Mouse (Mus musculus) thymus, postnatal 0 days (tissue): ENCODE measurements around the gene Rab6a. TPM values are rescaled to one million over a fixed set of nuclear protein-coding genes. Genes with fewer than 3 reads are reported as not detected.
A peak's percentile ranks its signal among the peaks of the same experiment; 100 is the strongest.

Experiments used
- DNase-seq: peaks from one replicate; pipeline ENCODE4 v3.0.0-alpha.2; 2015; ENCODE audit warnings: low spot score
- polyA plus RNA-seq: library from polyadenylated mRNA; unstranded; fragments of >200 nt; fragmentation: Nextera tagmentation; extraction: Ambion mirVana; gene quantifications from 2 replicates; pipeline ENCODE4 v1.2.1, GENCODE M21; 2015

Rab6a gene
- polyA plus RNA-seq, 1 experiment from 2014 or later = 47.4 TPM

GRCm38 (mm10) chr7:100622277-100622676, 15.1 kb downstream of the Rab6a start:
- peak; percentile 22 for DNase-seq

DNA sequence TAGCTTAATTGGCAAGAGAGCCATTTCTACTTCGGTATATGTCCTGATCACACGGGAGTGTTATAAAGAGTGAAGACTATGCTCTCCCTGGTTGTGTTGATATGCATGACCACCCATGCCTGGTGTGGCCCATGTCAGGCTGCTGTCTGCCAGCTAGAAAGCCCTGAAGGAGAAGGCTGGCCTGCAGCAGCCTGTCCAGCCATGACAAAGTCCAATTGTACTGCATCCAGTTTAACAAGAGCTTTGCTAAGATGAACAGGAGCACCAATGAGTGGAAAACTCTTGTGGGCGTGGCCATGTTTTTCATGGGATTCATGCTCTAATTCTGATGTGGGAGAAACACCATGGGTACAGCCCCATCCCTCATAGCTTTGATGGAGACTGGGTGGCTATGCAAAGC, 17.3 kb downstream of the Rab6a start:
- DNase-seq = no peak

GRCm38 (mm10) chr7:100637657-100638056, 30.4 kb downstream of the Rab6a start:
- peak; percentile 48 for DNase-seq

DNA sequence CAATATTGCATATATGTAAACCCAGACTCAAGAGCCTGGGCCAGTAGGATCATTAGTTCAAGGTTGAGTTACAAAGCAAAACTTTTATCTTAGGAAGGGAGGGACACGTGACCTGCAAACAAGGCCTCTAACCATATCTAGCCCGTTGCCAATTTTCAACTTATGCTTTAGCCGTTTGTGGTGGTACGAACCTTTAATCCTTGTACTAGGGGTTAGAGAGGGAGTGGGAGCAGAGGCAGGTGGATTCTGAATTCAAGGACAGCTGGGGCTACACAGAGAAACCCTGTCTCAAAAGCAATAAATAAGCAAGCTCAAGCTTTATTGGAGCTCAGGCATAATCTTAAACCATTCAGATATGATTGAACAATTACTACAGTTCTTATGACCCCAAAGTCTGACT, 35.2 kb downstream of the Rab6a start:
- DNase-seq = no peak

DNA sequence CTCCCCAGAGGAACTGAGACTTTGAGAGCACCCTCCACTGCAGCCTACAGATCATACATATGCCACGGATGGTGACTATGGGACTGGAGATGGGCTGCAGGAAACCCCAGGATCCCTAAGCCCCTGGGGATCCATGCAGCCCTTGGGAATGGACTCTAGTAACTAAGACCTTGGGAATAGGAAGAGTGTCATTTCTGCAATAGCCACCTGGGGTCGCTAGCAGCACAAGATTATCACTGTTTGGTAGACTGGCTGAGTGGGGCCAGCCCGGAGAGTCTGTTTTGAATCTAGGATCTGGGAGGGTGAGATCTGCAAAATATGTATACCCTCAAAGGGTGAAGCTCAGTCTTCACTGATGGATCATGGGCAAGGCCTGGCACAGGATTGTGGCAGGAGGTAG, 37.9 kb downstream of the Rab6a start:
- DNase-seq = peak; percentile 48

DNA sequence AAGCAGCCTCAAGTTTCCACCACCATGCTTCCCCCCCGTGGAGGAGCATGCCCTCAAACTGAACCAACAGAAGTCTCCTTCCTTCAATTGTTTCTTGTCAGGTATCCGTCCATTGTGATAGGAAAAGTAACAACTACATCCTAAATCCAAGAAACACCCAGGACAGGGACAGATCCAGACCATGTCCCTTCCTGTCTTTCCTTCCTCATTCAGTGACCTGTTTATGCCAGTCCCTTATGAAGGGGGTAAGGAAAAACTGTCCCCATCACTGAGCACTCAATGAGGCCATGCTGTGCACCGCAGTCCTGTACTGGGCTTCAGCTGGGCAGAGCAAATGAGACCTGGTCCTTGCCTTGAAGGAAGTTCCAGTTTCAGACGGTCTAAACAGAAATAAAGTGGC, 41.9 kb downstream of the Rab6a start:
- DNase-seq = no peak

- DNase-seq = no peak
These were observed 42.6 kb downstream of the Rab6a start for GRCm38 (mm10) chr7:100649826-100650225.

DNA sequence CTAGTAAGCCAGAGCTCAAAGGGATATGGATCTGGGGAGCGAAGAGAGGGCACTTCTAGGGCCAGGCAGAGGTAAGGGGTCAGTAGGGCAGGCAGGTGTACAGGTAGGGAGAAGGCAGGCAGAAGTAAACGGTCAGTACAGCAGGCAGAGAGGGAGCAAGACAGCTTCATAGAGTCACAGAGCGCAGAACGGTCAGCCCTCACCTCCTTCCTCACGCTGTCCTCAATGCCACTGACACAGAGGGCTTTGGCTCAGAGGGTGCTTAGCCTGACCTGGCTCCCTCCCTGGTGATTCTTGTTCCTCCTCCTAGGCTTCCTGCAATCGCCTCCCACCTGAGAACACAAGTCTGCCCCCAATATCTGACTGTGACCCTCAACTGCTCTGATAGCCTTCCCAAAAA, 43.2 kb downstream of the Rab6a start:
- no peak for DNase-seq

GRCm38 (mm10) chr7:100651011-100651410, 43.8 kb downstream of the Rab6a start:
- no peak for DNase-seq

GRCm38 (mm10) chr7:100653480-100654266, 46.5 kb downstream of the Rab6a start:
- DNase-seq = no peak

DNA sequence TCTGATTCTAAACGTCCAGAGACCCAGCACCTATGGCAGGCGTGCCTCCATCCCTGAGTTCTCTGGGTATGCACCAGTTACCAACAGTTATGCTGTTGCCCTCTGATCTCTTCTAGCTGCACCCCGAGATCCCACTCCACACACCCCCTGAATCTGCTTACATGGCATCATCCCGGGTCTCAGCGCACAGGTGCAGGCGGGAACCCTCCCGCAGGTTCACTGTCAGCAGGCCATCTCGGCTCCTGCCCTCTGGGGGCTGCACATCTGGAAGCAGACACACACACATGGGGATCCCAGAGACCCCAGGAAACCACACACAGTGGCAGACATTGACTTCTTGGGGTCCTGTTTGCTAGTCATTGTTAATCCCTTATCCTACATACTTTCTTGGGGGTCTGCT, 47.2 kb downstream of the Rab6a start:
- DNase-seq = no peak

- no peak for DNase-seq
These were observed 49.5 kb downstream of the Rab6a start for GRCm38 (mm10) chr7:100656739-100657138.

- no peak for DNase-seq
These were observed 50.9 kb downstream of the Rab6a start for GRCm38 (mm10) chr7:100658093-100658578.

DNA sequence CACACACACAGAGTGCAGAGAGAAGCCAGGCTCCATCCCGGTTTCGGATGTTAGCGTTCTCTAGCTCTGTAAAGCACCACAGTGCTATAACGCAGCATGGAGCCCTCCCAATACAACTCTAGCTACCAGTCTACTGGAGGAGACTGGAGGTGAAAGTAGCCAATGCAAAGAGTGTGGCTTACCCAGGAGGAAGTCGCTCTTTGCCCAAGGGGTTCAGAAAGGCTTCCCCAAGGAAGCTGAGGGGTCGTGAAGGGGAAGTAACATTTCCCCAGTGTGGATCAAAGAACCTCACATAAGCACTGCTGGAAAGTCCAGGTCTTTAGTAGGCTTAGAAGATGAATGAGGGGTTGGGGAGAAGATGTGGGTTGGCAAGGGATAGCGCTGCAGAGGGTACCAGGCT, 54.1 kb downstream of the Rab6a start:
- no peak for DNase-seq

GRCm38 (mm10) chr7:100662231-100662630, 55.0 kb downstream of the Rab6a start, which contains the start of gene Plekhb1:
Gene Plekhb1 (minus strand): TSS chr7:100662414.
- no peak for DNase-seq

DNA sequence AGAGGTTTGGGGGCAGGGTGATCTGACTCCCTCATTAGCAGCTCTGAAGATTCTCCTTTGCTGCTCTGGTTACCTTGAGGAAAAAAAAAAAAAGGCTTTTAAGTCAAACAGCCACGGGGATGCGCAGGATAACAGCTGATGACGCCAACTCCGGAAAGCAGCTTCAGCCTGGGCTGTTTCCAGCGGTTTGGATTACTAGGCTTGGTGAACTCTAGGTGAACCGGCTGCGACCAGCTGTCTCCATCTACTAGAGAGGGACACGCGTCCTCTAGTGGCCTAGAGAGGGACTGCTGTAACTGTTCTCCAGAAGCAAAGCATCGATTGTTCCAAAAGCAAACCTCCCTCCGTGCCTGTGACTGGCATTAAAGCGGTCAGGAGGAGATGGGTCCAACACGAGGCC, 56.0 kb downstream of the Rab6a start:
- peak; percentile 81 for DNase-seq

- DNase-seq = no peak
These were observed 56.6 kb downstream of the Rab6a start for GRCm38 (mm10) chr7:100663729-100664304.

DNA sequence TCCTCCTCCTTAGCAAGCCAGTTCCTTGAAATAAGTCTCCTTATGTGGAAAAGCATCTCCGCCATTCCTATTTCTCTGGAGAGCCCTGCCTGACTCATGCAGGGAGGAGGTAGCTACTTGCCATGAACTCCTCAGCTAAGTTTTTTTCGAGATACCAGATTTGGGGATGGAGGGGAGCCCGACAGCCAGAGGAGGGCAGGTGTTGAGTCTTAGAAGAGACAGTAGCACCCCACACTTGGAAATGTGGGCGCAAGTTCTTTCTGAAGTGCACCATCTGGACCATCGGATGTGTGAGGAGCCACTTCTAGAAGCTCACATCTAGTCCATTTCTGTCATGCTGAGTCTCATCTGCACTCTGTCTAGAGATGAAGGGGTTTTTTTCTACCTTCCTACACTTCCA, 63.4 kb downstream of the Rab6a start:
- DNase-seq = no peak

- no peak for DNase-seq
These were observed 66.2 kb downstream of the Rab6a start for GRCm38 (mm10) chr7:100673452-100673851.

DNA sequence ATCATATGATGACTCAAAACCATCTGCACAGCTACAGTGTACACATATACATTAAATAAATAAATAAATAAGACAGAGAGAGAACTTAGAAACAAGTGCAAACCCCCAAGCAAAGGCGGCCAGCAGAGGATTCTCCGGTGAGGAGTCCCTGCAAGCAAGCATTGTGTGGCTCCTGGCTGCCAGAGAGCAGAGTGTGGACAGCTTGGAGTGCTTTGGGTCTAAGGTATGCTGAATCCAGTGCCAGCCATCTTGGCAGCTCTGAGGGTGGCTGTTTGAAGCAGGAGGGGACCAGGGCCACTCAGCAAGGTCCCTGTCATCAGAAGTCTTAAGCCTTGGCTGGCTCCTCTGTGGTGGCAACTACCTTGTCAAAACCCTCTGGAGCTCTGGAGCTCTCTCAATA, 67.7 kb downstream of the Rab6a start:
- DNase-seq = no peak

- DNase-seq = no peak
These were observed 70.8 kb downstream of the Rab6a start for GRCm38 (mm10) chr7:100678052-100678451.

DNA sequence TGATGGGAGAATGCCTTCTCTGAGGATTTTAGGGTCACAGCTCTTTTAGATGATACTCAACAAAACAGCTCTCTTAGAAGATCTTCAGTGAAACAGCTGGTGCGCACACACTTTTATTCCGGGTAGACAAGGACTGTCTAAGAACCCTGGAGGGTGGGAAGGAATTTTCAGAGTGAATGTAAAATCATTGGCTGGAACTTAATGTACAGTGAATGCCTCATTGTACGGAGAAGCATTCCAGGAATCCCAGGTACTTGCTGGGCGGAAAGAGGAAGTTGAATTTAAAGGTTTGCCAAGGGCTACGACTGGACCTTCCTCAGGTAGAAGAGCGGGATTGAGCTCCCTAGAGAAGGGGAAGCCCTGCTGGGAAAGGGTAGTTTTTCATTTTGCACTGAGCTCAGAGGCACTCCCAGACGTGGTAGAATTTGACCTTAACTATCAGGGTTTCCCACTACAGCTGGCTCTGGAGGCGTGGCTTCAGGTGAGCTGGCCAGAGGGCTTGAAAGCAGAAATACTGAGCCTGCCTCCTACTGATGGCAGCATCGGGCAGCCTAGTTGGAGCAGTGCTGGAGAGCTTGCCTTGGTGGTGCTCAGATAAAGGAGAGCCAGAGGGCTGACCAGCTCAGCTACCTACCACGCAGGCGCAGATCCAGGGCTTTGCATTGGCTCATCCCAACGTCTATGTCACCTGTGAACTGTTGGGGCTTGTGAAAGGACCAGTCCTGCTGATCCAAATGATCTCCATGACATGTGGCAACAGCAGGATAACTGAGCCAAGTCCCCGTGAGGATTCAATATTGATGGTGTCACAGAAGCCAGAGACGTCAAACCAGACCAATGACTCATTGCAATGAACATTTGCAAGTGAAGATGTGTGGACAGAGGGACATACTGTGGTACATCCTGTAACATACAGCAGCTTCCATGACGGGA, 72.0 kb downstream of the Rab6a start:
- DNase-seq = no peak
